Mouse (Mus musculus) thymus, adult 2 months (tissue): ENCODE measurements around the gene Fyb. TPM values are rescaled to one million over a fixed set of nuclear protein-coding genes. Genes with fewer than 3 reads are reported as not detected.
A peak's percentile ranks its signal among the peaks of the same experiment; 100 is the strongest.

Experiments
- DNase-seq: peaks from one replicate; pipeline ENCODE4 v3.0.0; 2021
- H3K27ac ChIP-seq: fragments of 200-500 bp; 2 replicates; pipeline ENCODE4 v1.5.1; 2012; ENCODE audit warnings: low read length, control low read depth; ENCODE audit not compliant: control insufficient read depth, insufficient read depth
- H3K27me3 ChIP-seq: fragments of 200-500 bp; 2 replicates; pipeline ENCODE4 v1.6.1; 2012; ENCODE audit warnings: mild to moderate bottlenecking, low read length, moderate library complexity, mixed read lengths; ENCODE audit not compliant: control insufficient read depth, insufficient read depth
- H3K36me3 ChIP-seq: fragments of 200-500 bp; 2 replicates; pipeline ENCODE4 v1.6.1; 2012; ENCODE audit warnings: mild to moderate bottlenecking, low read length, moderate library complexity; ENCODE audit not compliant: control insufficient read depth, insufficient read depth
- H3K4me1 ChIP-seq: fragments of 200-500 bp; replicated peaks from 2 replicates; pipeline ENCODE4 v1.6.1; 2012; ENCODE audit warnings: low read length; ENCODE audit not compliant: control insufficient read depth, insufficient read depth
- H3K4me3 ChIP-seq: fragments of 200-500 bp; 2 replicates; pipeline ENCODE4 v1.5.1; 2012; ENCODE audit warnings: mild to moderate bottlenecking, low read length, control low read depth, moderate library complexity; ENCODE audit not compliant: control insufficient read depth, insufficient read depth
- CTCF ChIP-seq: fragments of 200-500 bp; IDR thresholded peaks from 2 replicates; pipeline ENCODE4 v1.5.1; 2012; ENCODE audit warnings: mild to moderate bottlenecking, control low read depth, low read length, moderate library complexity, borderline replicate concordance; ENCODE audit not compliant: control insufficient read depth, poor library complexity, insufficient read depth; ENCODE audit errors: extremely low read depth
- POLR2A ChIP-seq: fragments of 200-500 bp; IDR thresholded peaks from 2 replicates; pipeline ENCODE4 v1.6.1; 2012; ENCODE audit warnings: mild to moderate bottlenecking, low read length, control low read depth, moderate library complexity; ENCODE audit not compliant: control insufficient read depth, poor library complexity, insufficient read depth; ENCODE audit errors: extremely low read depth
- WGBS: fragments of 180-500 bp; shearing (Covaris S2); methylation state at CpG from one replicate; pipeline ENCODE4 v1.1.7; 2018; 5-methylcytosine and 5-hydroxymethylcytosine counted together
- polyA plus RNA-seq: library from polyadenylated mRNA; depleted of rRNA; stranded (reverse); fragments of >200 nt; gene quantifications from 2 replicates; pipeline ENCODE4 v1.2.3, GENCODE M21; 2012; rRNA removed

The Fyb gene
- polyA plus RNA-seq = 141 and 162 TPM in 2 replicates

- 8% methylated on average over 8 of the region's 8 CpGs for WGBS
- peak; percentile 22 for DNase-seq
- H3K36me3 ChIP-seq = no peaks in the 10 kb centered on the region
- H3K4me1 ChIP-seq = peaks cover 5% of the 10 kb centered on the region
- H3K27me3 ChIP-seq = no peaks in the 10 kb centered on the region
- peak within 1 kb of the TSS; percentile 45 for H3K4me3 ChIP-seq
- TF ChIP-seq CTCF (no peak), POLR2A (no peak)
- H3K27ac ChIP-seq = peak within 1 kb of the TSS; percentile 58
Observed at GRCm38 (mm10) chr15:6522653-6523167, at the start of gene Fyb. TSS of gene Fyb (plus strand) at chr15:6522853.

- no peaks in the 10 kb centered on the region for H3K36me3 ChIP-seq
- DNase-seq = no peak
- H3K27ac ChIP-seq = no peak overlapping the region
- H3K4me3 ChIP-seq = no peak overlapping the region
- H3K4me1 ChIP-seq = no peaks in the 10 kb centered on the region
- WGBS = 95% methylated on average over 3 of the region's 3 CpGs
- no peak for TF ChIP-seq CTCF
- no peak for TF ChIP-seq POLR2A
- no peaks in the 10 kb centered on the region for H3K27me3 ChIP-seq
Observed at GRCm38 (mm10) chr15:6483561-6483960, 39.1 kb upstream of the Fyb start.

GRCm38 (mm10) chr15:6492386-6492785, 30.3 kb upstream of the Fyb start:
- H3K27me3 ChIP-seq = no peaks in the 10 kb centered on the region
- H3K36me3 ChIP-seq = no peaks in the 10 kb centered on the region
- TF ChIP-seq CTCF (no peak), POLR2A (no peak)
- DNase-seq = no peak
- 95% methylated on average over 2 of the region's 2 CpGs for WGBS
- no peak overlapping the region for H3K27ac ChIP-seq
- H3K4me1 ChIP-seq = no peaks in the 10 kb centered on the region
- no peak overlapping the region for H3K4me3 ChIP-seq

- WGBS = 95% methylated on average over 10 of the region's 10 CpGs
- no peak for DNase-seq
- H3K4me3 ChIP-seq = no peak overlapping the region
- H3K27ac ChIP-seq = no peak overlapping the region
- H3K36me3 ChIP-seq = no peaks in the 10 kb centered on the region
- H3K27me3 ChIP-seq = no peaks in the 10 kb centered on the region
- no peak for TF ChIP-seq CTCF
- TF ChIP-seq POLR2A = no peak
- H3K4me1 ChIP-seq = no peaks in the 10 kb centered on the region
Observed at GRCm38 (mm10) chr15:6498396-6499070, 24.1 kb upstream of the Fyb start.

- no peak for TF ChIP-seq POLR2A
- no peak for TF ChIP-seq CTCF
- Histone ChIP-seq H3K4me1 (no peaks in the 10 kb centered on the region), H3K27me3 (no peaks in the 10 kb centered on the region), H3K27ac (no peak overlapping the region), H3K4me3 (no peak overlapping the region), H3K36me3 (no peaks in the 10 kb centered on the region)
- WGBS = 12% methylated on average over 1 of the region's 1 CpGs
- no peak for DNase-seq
Observed at GRCm38 (mm10) chr15:6500787-6501186, 21.9 kb upstream of the Fyb start.

- Histone ChIP-seq H3K4me1 (peaks cover 2% of the 10 kb centered on the region; the same call in 1 of the 2 replicates), H3K27ac (no peak overlapping the region), H3K4me3 (no peak overlapping the region), H3K27me3 (no peaks in the 10 kb centered on the region), H3K36me3 (no peaks in the 10 kb centered on the region)
- DNase-seq = no peak
- 100% methylated on average over 1 of the region's 1 CpGs for whole genome bisulfite sequencing
- no peak for TF ChIP-seq POLR2A
- no peak for TF ChIP-seq CTCF
Observed at GRCm38 (mm10) chr15:6517525-6517924, 5.1 kb upstream of the Fyb start.
